Mouse (Mus musculus) 3134 (cell line): ENCODE measurements at regions not wholly inside any gene's neighbourhood (a gene's known extent, or its start where the extent isn't known, plus 50 kb on each side); places are given as distances from the start of the nearest gene placed in this dataset.

Experiments used
- DNase-seq: peaks from one replicate; pipeline ENCODE4 v3.0.0-alpha.2; 2011; ENCODE audit warnings: low spot score; ENCODE audit not compliant: insufficient read length; ENCODE audit errors: extremely low read depth

DNA sequence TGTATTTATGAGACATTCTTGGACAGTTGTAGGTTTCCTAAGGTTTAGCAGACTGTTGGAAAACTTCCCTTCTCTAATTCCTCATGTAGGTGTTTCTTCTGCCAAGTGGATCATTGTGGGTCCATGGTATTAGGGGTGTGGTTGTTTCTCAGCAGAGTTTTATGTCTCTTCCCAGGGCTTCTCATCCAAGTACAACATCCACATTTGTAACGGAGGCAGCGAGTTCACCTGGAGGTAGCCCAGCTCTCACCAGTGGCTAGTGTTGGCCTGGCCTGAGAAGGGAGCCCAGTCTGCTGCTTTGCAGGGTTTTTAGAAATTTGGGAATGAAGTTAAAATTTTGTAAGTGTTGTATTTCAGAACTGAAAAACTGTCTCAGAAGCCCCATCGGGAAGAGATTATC is 122.4 kb downstream of the Wnt5a start:
- no peak for DNase-seq

DNA sequence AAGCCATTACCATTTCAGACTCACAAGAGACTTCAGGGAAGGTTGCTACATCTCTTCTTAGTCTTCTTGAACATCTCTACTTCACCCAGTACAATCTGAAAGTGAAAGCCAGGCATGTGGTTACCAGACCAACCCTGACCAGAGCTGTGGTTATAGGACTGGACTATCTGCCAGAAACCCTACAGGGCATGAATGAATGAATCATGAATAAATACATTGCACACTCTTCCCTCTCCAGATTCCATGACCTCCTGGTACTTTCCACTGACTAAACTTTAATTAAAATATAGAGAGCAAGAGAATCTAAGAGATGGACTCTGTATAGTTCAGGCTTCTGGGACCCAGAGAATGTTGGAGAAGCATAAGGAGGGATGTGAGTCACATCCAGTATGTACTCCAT is 130.6 kb downstream of the Wnt5a start:
- DNase-seq: no peak

DNA sequence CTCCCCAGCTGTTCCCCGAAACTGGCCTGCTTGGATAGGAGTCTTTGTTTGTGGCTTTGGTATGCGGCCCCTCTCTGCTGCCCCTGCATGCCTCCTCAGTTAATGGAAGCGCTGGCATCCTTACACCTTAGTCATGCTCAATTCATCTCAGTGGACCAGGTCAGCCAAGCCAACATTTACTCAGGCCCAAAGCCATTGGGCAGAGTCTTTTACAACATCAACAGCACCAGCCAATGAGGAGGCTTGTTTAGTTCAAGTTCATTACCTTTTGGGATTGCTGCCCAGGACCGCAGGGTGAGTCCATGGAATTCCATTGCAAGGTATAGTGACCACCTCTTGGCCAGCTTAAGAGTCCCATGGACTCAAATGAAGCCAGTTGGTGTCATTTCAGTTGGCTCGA is 134.5 kb downstream of the Wnt5a start:
- DNase-seq: no peak

DNA sequence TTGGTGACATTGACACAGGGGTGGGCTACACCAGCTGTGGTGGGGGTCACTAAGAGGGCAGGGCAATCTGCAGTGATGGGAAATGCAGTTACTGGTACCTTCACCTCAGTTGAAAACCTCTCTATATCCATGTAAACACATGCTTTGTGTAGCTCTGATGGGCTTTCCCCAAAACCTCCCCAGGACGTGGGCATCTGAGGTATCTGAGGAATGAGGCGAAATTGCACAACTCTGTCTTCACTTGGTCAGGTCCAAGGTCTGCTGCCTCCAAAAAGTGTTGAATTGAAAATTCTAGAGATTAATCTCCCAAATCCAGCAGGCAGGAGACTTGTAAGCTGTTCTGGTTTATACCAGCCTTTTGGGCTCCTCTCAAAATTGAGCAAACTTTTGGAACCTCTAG is 141.3 kb downstream of the Wnt5a start:
- no peak for DNase-seq

DNA sequence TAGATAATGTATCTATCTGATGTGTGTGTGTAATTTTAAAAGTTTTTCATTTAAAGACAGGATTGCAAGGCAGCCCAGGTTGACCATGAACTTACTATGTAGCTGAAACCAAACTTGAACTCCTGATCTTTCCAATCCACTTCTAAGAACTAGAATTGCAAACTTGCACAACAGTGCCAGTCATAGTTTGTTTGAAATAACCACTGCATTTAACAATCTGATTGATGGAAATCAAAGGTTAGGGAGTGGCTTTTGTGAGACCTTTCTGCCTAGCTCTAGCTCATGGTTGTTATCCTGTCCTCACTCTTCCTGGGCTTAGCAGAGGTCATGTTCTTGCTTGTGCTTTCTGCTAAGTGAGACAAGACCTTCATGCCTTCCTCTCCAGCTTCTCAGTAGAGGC is 144.9 kb downstream of the Wnt5a start:
- no peak for DNase-seq

DNA sequence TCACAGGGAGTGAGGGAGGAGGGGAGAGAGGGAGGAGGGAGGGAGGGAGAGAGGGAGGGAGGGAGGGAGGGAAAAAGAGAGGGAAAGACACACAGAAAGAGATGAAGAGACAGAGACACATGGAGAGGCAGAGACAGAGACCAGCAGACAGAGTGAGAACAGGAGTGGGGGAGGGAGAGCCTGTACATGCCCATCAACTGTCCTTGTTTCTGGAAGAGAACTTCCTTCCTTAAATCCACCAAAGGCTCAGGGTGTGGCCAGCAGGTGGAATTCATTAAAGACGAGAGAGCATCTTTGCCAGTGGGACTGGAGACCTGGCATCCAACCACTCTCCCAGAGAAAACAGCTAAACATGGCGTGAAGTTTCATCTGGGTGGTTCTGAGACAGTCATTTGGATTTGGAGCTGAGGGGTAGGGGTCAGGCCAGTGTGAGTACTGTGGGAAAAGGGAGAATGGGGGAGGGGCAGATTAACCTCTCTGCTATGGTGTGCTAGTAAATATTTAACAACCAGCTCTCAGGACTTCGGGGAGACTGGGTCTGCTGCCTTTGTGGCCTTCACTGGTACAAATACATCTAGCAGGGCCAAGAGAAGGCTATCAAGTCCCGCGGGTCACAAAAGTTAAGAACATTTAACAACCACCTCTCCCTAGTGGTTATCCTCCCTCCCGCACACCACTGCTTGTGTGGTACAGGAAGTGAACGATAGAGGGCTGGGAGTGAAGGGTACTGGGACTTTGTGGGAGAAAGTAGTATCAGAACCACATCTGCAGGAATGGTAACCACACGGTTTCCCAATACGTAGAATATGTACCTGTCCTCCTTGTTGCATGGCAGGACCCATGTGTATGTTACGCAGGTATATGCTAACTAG is 148.7 kb downstream of the Wnt5a start:
- no peak for DNase-seq

DNA sequence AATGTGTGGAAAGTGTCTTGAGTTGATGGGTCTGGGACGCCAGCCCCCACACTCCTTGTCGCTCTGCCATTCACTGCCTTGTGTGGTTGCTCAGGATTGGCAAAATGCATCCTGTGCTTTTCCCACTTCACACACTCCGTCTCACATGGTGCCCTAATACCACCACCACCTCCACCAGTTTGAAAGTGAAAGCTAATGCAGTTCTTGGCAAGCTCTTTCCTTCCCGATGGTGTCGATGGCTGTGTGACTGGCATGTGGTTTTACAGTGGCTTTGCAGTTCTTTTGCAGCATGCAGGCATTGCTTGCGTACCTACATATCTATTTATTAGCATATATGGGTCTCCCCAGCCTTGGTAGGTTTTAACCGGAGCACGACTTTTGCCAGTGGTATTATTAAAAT is 152.7 kb downstream of the Wnt5a start:
- no peak for DNase-seq

DNA sequence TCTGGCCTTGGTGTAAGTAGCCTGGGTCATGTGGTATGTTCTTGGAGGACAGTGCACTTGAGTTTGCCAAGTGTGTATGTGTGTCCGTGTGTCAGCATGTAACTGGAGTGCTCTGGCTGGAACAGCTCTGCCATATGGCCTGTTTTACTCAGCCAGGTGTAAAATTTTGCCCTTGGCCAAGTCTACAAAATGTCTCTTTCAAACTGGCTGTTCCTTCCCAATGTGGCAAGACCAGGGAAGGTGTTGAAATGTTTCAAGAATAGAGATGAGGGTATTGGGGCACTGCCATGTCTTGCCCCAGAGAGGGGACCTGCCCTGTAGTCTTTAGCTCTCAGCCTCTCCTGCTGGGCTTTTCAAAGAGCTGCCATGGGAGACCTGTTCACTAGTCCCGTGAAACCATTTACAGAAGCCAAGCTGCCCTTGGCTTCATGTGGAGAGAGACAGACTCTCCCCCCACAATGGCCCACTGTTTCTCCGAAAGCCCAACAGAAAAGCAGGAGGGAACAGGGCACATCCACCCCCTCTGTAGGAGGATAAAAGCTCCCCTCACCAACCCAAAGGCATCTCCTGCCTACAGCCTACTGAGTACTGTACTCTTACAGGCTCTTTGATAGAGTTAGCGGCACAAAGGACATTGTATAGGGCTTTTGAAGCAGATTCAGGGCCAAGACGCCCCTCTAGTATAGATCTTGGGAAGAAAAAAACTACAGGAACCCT is 156.5 kb downstream of the Wnt5a start:
- DNase-seq: no peak

DNA sequence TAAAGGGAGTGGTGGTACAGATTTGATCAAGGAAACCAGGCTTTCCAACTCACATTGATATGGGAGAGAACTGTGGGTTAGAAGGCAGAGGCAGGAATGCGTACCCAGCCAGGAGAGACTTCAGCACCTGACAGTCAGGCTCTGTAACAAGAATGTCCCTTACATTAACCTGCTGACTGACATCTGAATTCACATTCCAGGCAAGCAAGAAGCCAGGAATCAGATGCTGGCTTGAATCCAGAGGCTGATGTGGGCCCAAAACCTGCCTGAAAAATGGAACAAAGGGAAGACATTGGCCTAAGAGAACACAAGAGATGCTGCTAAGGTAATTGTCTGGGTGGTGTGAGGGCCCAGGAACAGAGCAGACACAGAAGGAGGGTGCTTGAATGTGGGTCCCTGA is 158.8 kb downstream of the Wnt5a start:
- no peak for DNase-seq

DNA sequence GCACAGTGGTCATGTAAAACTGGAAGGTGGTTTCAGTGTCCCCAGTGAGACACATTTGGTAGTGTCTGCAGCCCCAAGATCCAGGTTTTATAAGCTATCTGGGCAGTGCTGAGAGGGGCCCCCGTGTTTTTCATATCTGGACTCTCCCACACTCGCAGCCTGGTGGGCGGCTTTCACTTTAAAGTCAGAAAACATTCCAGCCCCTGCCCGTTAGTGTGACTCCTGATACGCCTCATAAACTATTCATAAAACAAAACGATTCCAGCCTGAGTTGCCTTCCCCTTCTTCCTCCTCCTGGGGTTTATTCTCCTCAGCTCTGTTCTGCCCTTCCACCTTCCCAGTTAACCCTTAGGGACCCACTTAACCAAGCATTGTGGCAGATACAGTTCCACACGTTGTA is 159.6 kb downstream of the Wnt5a start:
- DNase-seq: no peak

DNA sequence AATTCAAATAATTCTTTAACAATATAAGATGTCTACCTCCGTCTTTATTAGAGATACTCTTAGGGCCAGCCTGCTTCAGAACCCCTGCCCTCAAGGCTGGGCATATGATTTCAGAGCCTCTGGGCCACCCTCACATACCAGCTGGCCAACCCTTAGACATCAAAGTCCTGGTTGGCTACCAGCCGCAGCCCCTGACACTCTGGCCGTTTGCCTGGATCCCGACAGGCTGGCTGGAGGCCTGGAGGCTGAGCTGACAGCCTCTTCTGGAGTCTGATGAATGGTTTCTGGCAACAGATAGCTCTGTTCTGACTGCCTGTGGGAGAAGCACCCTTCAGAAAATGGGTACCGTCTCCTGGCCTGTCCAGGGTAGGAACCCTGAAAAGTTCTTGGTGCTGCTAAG is 170.9 kb downstream of the Wnt5a start:
- DNase-seq: peak; percentile 9

DNA sequence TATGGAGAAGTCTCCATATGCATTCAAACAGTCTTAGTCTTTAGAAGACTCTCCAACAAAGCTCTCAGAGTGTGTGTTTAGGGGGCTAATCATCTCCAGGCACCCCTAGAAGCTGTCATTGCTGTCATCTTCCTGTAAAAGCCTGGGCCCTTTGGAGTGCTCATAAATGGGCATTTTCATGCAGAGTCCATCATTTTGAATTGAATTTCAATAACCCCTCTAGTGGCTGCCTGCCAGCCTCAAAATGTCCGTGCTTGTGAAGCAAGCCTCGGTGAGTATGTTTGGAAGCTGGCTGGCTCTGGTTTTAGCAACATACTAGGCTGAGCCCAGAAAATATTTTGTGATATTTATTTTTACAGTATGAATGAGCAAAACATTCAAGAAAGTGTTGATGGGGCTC is 195.2 kb downstream of the Wnt5a start:
- DNase-seq: no peak

DNA sequence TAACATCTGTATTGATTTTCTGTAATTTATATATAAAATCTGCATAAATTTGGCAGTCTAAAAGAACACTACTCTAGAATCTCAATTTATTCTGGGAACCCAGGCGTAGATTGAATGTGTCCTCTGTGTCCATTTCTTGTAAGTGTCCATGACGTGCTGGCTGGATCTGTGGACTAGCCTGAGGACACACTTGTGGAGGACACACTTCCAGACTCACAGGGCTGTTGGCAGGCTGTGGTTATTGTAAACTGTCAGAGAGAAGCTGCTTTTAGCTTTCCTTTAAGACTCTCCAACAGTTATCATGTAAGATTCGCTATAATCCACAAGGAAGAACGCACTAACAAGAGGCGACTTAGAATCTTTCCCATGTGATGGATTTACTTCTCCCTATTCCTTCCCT is 200.2 kb downstream of the Wnt5a start:
- no peak for DNase-seq

DNA sequence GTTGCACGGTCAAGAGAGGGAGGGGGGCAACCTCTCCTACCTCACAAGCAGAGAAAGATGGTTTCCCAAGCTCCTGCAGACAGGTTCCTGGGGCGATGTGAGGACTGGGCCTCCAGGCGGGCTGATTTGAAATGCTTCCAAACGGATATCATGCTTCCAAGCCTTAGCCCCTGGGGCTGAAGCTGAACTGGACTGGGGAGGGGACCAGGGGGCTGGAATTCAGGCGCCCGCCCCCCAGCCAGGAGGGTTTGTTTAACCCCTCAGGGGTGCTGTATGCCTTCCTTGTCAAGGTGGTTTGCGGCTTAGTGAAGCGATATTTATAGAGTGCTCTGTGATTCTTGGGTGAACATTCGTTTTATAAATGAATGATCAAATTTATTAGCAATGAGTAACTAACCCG is 210.0 kb downstream of the Wnt5a start:
- no peak for DNase-seq

DNA sequence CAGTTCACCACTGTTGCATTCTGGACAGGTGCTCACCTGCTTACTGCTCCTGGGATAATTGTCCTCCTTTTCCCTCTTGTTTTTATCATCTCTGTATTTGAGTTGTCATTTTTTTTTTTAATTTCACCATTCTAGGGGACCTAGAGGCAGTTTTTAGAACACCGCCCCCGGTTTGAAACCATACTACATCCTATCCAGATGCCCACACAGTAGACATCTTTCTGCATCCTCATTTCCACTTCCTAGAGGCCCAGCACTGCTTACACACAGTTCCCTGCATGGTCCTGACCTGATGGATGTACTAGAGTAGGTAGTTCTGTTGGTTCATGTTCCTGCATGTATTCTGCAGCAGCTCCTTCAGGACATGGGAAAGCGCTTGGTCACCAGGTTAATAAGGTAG is 216.0 kb downstream of the Wnt5a start:
- no peak for DNase-seq

DNA sequence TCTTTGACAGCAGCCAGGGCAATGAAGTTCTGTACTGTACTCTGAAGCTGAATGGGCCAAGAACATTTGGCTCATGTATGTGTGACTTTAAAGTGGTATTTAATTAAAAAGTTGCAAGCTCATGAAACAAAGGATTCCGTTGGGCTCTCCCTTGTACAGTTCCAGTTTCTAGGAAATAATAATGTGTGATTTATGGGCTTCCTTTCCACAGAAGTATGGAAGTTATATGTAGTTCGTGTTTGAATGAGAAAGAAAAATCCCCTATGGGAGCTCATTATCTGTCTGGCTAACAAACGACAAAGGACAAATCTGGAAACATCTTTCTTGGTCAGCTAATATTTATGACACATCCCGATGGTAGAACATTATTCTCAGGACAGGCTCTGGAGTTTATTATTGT is 221.1 kb downstream of the Wnt5a start:
- DNase-seq: no peak

DNA sequence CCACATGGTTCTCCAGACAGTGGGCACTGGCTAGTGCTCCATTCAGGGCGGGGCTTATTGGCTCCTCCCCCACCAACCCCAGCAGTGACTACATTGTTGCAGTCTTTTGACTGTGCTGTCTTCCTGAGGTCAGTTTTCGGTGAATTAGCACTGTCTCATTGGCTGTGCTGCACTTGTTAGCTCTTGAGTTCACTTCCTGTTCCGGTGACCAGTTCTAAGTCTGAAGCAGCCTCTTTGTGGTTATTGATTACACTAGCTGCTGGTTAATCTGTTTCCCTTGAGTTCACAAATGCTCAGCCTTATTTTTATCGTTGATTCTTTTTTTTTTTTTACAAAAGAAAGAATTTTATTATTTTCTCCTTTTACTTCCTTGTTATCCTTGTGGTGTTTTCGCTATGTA is 228.9 kb downstream of the Wnt5a start:
- DNase-seq: no peak

DNA sequence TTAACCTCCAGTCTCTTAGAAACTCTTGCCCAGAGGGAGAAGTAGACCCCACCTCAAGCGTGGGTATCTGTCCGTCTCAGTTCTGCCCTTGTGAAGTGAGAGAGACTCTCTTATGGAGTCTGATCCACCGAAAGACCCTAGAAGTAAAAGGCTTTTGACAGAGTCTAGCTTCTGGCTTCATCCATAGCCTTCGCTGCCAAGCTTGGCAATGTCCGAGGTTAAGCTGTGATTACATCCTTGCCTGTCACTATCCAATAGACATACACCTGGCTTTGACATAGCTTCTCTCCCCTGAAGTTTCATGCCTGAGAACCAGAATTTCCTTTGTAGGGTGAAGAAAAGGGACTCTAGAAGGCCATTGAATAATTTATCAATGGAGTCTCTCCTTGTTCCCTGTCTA is 230.9 kb downstream of the Wnt5a start:
- DNase-seq: no peak

DNA sequence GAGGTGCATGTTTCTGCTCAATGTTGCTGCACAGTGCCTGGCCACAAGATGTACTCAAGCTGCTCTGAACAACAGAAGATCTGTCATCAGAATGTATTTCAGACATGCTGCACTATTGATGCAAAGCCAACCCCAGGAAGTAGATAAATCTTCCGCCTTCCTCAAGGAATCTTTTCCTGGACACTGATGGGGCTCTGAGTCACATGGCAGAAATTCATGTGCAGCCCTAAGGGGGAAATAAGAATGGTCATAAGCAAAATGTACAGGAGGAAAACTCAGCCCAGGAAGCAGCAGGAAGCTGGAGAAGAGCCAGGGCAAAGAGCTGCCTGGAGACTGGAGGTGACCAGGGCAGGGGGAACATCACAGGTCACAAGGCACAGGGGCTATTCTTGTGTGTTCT is 235.5 kb downstream of the Wnt5a start:
- no peak for DNase-seq

DNA sequence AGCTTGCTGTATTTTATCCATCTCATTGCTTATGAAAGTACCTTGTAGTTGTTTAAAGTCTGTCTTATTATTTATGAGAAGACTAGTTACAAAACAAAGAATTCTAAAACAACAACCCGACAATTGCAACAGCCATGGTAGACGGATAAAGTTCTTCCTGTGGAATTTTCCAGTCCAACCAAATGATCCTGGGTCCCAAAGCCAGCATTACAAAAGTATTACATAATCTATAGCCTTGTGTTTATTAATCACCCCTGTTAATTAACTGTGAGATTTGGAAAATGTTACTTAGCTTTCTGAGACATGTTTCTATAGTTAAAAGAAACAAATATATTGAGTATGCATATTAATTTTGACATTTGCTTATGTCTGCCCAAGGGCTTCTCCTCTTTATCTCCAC is 236.9 kb downstream of the Wnt5a start:
- no peak for DNase-seq

DNA sequence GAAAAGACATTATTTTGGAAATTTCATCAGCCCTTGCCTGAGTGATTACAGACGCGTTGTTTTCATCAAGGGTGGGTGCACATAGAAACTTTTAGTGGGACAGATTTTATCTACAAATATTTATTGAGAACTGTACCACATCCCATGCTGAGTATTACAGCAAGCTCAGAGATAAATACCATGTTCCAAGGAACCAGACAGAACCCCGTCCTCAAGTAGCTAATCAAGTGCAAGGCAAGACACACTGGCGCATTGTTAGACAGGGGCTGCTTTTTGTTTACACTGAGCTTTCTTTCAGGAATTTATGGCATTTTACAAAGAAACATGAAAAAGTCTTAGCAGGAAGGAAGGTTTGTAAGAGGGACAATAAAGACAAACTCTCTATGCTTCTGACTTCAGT is 239.1 kb downstream of the Wnt5a start:
- no peak for DNase-seq

DNA sequence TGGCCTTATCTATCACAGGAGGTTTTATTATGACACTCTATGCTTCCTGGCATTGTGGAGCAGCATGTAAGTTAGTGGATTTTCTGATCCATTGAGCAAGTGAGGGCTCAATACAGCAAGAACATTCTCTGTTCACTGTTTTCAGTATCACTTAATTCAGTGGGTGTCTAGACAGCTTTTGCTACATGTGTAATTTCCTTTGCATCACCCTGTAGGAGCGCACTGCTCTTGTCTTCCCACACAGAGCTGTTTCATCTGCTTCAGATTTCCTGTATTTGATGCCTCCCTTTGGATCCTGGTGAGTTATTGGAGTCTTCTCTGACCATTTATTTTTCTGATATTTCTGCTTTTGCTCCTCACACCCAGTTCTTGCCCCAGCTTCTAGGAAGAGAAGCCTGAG is 245.8 kb downstream of the Wnt5a start:
- no peak for DNase-seq
